Mouse (Mus musculus) hindbrain, embryonic 11.5 days (tissue): ENCODE data around the gene Acnat2. TPM values are rescaled to one million over a fixed set of nuclear protein-coding genes. Genes with fewer than 3 reads are reported as not detected.
"Not testable (repeated sequence)": the region's sequence is repeated elsewhere in the genome, so short reads cannot be mapped to it uniquely, and the experiment has no call there.

Source experiments
- ATAC-seq: fragments of 200-750 bp; cut with Nextera tagmentation; 2 replicates; pipeline ENCODE4 v1.8.0; 2017; ENCODE audit warnings: mild to moderate bottlenecking, moderate TSS enrichment, moderate library complexity; ENCODE audit not compliant: low FRiP score
- DNase-seq: peaks from one replicate; pipeline ENCODE4 v3.0.0-alpha.2; 2015; ENCODE audit warnings: low spot score
- H3K27ac ChIP-seq: fragments of 300-500 bp; sonication (generic); 2 replicates; pipeline ENCODE4 v1.5.1; 2014; ENCODE audit warnings: mild to moderate bottlenecking, low read depth, low read length
- H3K27me3 ChIP-seq: fragments of 300-500 bp; sonication (generic); 2 replicates; pipeline ENCODE4 v1.6.1; 2014; ENCODE audit warnings: mild to moderate bottlenecking, low read length, moderate library complexity, mixed read lengths; ENCODE audit not compliant: control insufficient read depth, insufficient read depth
- H3K36me3 ChIP-seq: fragments of 300-500 bp; sonication (generic); 2 replicates; pipeline ENCODE4 v1.6.1; 2014; ENCODE audit warnings: mild to moderate bottlenecking, low read length, moderate library complexity, mixed read lengths; ENCODE audit not compliant: control insufficient read depth, insufficient read depth
- H3K4me1 ChIP-seq: fragments of 300-500 bp; sonication (generic); replicated peaks from 2 replicates; pipeline ENCODE4 v1.6.1; 2014; ENCODE audit warnings: low read length, mixed read lengths; ENCODE audit not compliant: control insufficient read depth, insufficient read depth
- H3K4me2 ChIP-seq: fragments of 300-500 bp; sonication (generic); replicated peaks from 2 replicates; pipeline ENCODE4 v1.6.1; 2014; ENCODE audit warnings: mild to moderate bottlenecking, low read depth, low read length
- H3K4me3 ChIP-seq: fragments of 300-500 bp; sonication (generic); 2 replicates; pipeline ENCODE4 v1.5.1; 2014; ENCODE audit warnings: low read depth, low read length
- H3K9ac ChIP-seq: fragments of 300-500 bp; sonication (generic); 2 replicates; pipeline ENCODE4 v1.6.1; 2014; ENCODE audit warnings: low read depth, low read length
- H3K9me3 ChIP-seq: fragments of 300-500 bp; sonication (generic); 2 replicates; pipeline ENCODE4 v1.6.1; 2016; ENCODE audit warnings: low read length; ENCODE audit not compliant: control insufficient read depth
- WGBS: fragments of 180-500 bp; shearing (Covaris S2); extraction: QIAGEN DNeasy Blood & Tissue Kit; methylation state at CpG from one replicate; pipeline ENCODE4 v1.1.7; 2014; 5-methylcytosine and 5-hydroxymethylcytosine counted together
- polyA plus RNA-seq: library from polyadenylated mRNA; unstranded; fragments of >200 nt; fragmentation: Nextera tagmentation; extraction: Ambion mirVana; gene quantifications from 2 replicates; pipeline ENCODE4 v1.2.1, GENCODE M21; 2014

The Acnat2 gene
- polyA plus RNA-seq: not detected in 2 replicates

DNA sequence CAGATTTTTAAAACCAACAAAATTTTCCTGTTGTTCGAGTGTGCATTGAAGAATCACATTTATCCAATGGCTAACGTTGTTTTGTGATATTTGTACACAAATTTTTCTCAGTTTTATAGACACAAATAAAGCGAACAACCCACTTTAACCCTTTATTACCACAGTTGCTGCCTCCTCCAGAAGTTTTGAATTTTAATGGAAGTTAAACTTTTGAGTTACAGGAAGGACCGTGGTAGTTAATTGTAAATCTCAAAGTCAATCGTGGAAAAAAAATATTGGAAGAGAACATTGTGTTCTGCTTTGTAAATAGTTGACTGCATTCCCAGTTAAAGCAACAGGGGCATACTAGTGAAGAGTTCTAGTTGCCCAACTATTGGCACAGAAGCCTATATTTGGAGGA is at the start of gene Acnat2:
Acnat2 (minus strand) TSS at position 195 of the 400 bp plus-strand sequence.
- not testable (repeated sequence) for H3K9me3 ChIP-seq, H3K36me3 ChIP-seq, ATAC-seq, DNase-seq, H3K4me3 ChIP-seq, H3K4me1 ChIP-seq, H3K27ac ChIP-seq, H3K27me3 ChIP-seq, H3K9ac ChIP-seq, H3K4me2 ChIP-seq
- WGBS: 92% methylated on average over 5 of the region's 5 CpGs

DNA sequence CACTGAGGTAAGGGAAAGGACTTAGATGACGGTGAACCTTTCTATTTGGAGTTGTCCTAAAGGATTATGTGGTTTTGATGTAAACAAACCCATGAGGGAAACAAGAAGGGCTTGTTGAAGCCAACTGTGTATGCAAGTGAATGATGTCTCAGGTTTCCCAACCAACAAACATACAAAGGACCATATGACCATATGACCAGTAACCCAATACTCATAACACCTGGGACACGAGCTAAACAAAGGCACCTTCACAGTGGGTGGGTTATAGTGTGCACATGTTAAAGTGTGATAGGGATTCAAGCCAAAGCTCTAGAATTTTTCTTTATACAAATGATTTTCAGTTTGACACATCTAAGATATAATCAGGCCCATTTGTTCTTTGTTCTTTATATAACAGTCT is 48.2 kb upstream of the Acnat2 start:
- no peak overlapping the region for H3K4me3 ChIP-seq
- ATAC-seq (no peak), DNase-seq (no peak)
- no peaks in the 10 kb centered on the region for H3K4me1 ChIP-seq
- H3K36me3 ChIP-seq: no peaks in the 10 kb centered on the region
- 73% methylated on average over 2 of the region's 2 CpGs for WGBS
- H3K27ac ChIP-seq: no peak overlapping the region
- H3K9ac ChIP-seq: no peak overlapping the region
- no peaks in the 10 kb centered on the region for H3K9me3 ChIP-seq
- no peak overlapping the region for H3K4me2 ChIP-seq
- H3K27me3 ChIP-seq: no peaks in the 10 kb centered on the region

DNA sequence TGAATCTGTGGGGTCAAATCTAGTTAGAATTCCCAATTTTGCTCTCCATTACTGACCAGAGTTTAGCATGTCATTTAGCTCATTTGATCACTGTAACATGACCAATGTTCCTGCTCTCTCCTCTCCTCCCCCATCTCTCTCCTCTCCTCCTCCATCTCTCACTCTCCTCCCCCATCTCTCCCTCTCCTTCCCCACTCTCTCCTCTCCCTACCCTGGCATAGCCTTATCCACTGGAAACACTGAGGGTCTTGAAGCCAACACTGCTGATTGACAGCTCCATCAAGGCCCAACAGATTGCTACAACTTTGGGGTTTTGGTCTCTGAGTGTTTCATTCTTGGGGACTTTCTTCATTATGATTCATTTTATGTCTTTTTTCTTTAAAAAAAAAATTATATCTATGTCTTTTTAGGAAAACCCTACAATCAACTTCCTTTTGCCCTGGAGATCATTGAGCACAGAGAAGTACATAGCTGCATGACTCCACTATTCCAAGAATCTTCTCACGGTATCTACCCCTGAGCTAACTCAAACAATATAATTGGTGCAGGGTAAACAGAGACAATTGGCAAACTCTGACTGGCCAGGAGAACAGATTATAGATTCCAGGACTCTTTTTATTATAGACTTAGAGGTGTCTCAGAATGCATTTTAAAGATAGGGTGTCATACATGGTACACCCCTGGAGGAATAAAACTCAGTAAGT is 44.0 kb upstream of the Acnat2 start:
- Histone ChIP-seq H3K9me3 (no peaks in the 10 kb centered on the region), H3K4me2 (no peak overlapping the region)
- no peak for DNase-seq

DNA sequence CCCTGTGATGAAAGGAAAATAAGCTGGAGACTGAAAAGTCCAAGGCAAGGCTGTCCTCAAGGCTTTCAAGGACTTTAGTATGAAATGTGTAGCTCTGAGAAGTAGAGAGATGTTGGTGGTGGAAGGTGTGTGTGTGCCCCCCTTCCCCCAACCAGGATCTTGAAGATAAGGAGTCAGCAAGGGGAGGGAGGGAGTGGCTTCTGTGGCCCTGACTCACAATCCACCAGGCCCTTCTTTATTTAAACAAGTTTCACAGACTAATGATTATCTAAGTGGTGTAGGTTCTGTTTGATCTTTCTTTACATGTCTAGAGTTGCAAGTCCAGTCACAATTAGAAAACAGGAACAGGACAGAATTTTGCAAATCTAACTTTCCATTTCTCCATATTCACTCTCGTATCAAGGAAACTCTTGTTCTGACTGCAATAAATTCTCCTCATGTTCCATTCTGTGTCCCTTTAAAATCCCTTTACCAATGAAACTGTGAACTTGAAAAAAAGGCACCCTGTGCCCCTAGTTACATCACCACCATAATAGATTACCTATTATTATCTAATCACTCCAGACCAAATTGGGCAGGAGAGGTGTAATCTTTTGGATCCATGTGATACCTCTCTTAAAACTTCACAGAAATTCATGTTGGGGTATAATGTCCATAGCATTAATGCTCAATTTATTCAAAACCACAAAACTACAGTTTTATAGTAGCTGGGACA is 43.3 kb upstream of the Acnat2 start:
- not testable (repeated sequence) for ATAC-seq

More for the DNA sequence above, 44.0 kb upstream of the Acnat2 start:
- H3K27ac ChIP-seq: no peak overlapping the region
- no peaks in the 10 kb centered on the region for H3K36me3 ChIP-seq
- WGBS: 88% methylated on average over 1 of the region's 1 CpGs
- H3K4me1 ChIP-seq: no peaks in the 10 kb centered on the region
- H3K9ac ChIP-seq: no peak overlapping the region
- H3K4me3 ChIP-seq: no peak overlapping the region
- no peak for ATAC-seq
- H3K27me3 ChIP-seq: no peaks in the 10 kb centered on the region

GRCm38 (mm10) chr4:49436968-49437367 is 29.0 kb upstream of the Acnat2 start:
- not testable (repeated sequence) for H3K9ac ChIP-seq, H3K4me2 ChIP-seq, H3K36me3 ChIP-seq, DNase-seq, H3K27ac ChIP-seq, H3K9me3 ChIP-seq, H3K27me3 ChIP-seq, H3K4me3 ChIP-seq, ATAC-seq, H3K4me1 ChIP-seq
- 93% methylated on average over 3 of the region's 3 CpGs for WGBS

More for the DNA sequence above, 43.3 kb upstream of the Acnat2 start:
- H3K27ac ChIP-seq, H3K27me3 ChIP-seq, DNase-seq, H3K9ac ChIP-seq, H3K36me3 ChIP-seq, H3K4me2 ChIP-seq, H3K4me3 ChIP-seq, H3K9me3 ChIP-seq, H3K4me1 ChIP-seq: not testable (repeated sequence)
- WGBS: no CpG with 5 or more reads among the region's 1 CpGs

GRCm38 (mm10) chr4:49410151-49410550 is 2.2 kb upstream of the Acnat2 start:
- H3K4me1 ChIP-seq, H3K27me3 ChIP-seq, H3K27ac ChIP-seq, H3K9ac ChIP-seq, H3K9me3 ChIP-seq, ATAC-seq, DNase-seq, H3K36me3 ChIP-seq, H3K4me3 ChIP-seq, H3K4me2 ChIP-seq: not testable (repeated sequence)
- 83% methylated on average over 2 of the region's 2 CpGs for WGBS

GRCm38 (mm10) chr4:49386873-49387272 is 21.1 kb downstream of the Acnat2 start:
- Histone ChIP-seq H3K27ac (no peak overlapping the region), H3K27me3 (no peaks in the 10 kb centered on the region), H3K9me3 (no peaks in the 10 kb centered on the region), H3K9ac (no peak overlapping the region), H3K4me3 (no peak overlapping the region), H3K4me1 (no peaks in the 10 kb centered on the region), H3K36me3 (no peaks in the 10 kb centered on the region), H3K4me2 (no peak overlapping the region)
- no peak for ATAC-seq
- DNase-seq: no peak
- WGBS: 62% methylated on average over 2 of the region's 2 CpGs

GRCm38 (mm10) chr4:49383576-49384318 is 24.2 kb downstream of the Acnat2 start:
- not testable (repeated sequence) for H3K9me3 ChIP-seq, H3K27me3 ChIP-seq, H3K4me2 ChIP-seq, H3K4me3 ChIP-seq, H3K4me1 ChIP-seq, H3K9ac ChIP-seq, ATAC-seq, DNase-seq, H3K36me3 ChIP-seq, H3K27ac ChIP-seq
- 75% methylated on average over 1 of the region's 2 CpGs for WGBS
